Mouse (Mus musculus): ENCODE data around the gene Grid1.

DNA sequence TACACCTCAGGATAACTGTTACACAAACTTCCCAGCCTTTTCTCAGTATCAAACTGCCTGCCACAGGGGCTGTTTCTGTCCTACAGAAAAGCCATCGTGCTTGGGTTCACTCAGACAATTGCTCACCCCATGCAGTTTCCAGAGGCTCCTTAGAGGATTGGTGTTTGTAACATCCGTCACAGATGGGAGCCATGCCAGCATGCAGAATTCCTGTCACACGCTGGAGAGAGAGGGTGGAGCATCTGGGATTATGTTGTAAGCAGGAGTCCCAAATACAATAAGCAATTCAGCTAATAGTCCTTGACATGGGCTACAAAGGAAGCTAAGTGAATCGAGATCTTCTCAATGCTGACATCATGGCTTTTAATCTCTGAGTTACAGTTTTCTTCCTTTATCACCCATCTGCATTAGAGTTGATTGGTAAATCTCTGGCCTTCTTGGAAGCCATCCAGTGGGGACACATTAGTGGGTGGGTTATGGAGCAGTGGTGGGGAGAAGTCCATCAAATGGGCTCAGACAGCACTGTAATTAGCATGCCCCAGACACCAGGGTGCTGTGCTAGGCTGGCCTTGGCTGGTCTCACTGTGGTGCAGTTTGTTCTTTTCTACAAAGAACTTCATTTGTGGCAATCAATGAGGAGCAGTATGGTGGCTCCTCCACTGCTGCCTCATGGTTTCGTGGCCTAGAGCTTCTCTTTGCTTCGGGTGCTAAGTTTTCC is 149.4 kb downstream of the Grid1 start:
- TF ChIP-seq POLR2A (IDR thresholded peaks at IDR 0.05; ENCODE audit: extremely low read depth, insufficient read depth, low read length), result no peak
- TF ChIP-seq CTCF (IDR thresholded peaks at IDR 0.05; ENCODE audit: low read depth, low read length), result no peak
